Mouse (Mus musculus) leukemia stem cell, adult 10-12 weeks (primary cell): ENCODE measurements around the gene Gabrg2. TPM values are rescaled to one million over a fixed set of nuclear protein-coding genes. Genes with fewer than 3 reads are reported as not detected.

Experiments used
- polyA plus RNA-seq: library from polyadenylated mRNA; stranded (reverse); fragments of >175 nt; gene quantifications from 2 replicates; pipeline ENCODE4 v1.2.3, GENCODE M21; 2012; ENCODE audit warnings: low replicate concordance

The Gabrg2 gene
- not detected in 2 replicates for polyA plus RNA-seq

GRCm38 (mm10) chr11:42000190-42001098 is at the start of gene Gabrg2:
TSS of gene Gabrg2 (minus strand) at chr11:42000857.

Other genes starting within 250 kb of the Gabrg2 start
- gene Gabra1, start 182.1 kb upstream of the Gabrg2 start, polyA plus RNA-seq: not detected in 2 replicates